Mouse (Mus musculus) hindbrain, embryonic 13.5 days (tissue): ENCODE results near the gene Syvn1. TPM values are rescaled to one million over a fixed set of nuclear protein-coding genes. Genes with fewer than 3 reads are reported as not detected.
"Not testable (repeated sequence)": the region's sequence is repeated elsewhere in the genome, so short reads cannot be mapped to it uniquely, and the experiment has no call there.

Source experiments
- ATAC-seq: fragments of 200-750 bp; cut with Nextera tagmentation; 2 replicates; pipeline ENCODE4 v1.8.0; 2017; ENCODE audit warnings: moderate TSS enrichment; ENCODE audit not compliant: low FRiP score
- H3K27ac ChIP-seq: fragments of 300-500 bp; sonication (generic); 2 replicates; pipeline ENCODE4 v1.5.1; 2015; ENCODE audit warnings: inconsistent platforms, mild to moderate bottlenecking, moderate library complexity
- H3K27me3 ChIP-seq: fragments of 300-500 bp; sonication (generic); 2 replicates; pipeline ENCODE4 v1.6.1; 2015; ENCODE audit warnings: mild to moderate bottlenecking, inconsistent platforms
- H3K36me3 ChIP-seq: fragments of 300-500 bp; sonication (generic); 2 replicates; pipeline ENCODE4 v1.6.1; 2015; ENCODE audit warnings: mild to moderate bottlenecking, inconsistent platforms
- H3K4me1 ChIP-seq: fragments of 300-500 bp; sonication (generic); replicated peaks from 2 replicates; pipeline ENCODE4 v1.6.1; 2015; ENCODE audit warnings: inconsistent platforms
- H3K4me2 ChIP-seq: fragments of 300-500 bp; sonication (generic); 2 replicates; pipeline ENCODE4 v1.6.1; 2015; ENCODE audit warnings: inconsistent platforms, mild to moderate bottlenecking, moderate library complexity
- H3K4me3 ChIP-seq: fragments of 300-500 bp; sonication (generic); 2 replicates; pipeline ENCODE4 v1.5.1; 2015; ENCODE audit warnings: mild to moderate bottlenecking, inconsistent platforms
- H3K9ac ChIP-seq: fragments of 300-500 bp; sonication (generic); 2 replicates; pipeline ENCODE4 v1.6.1; 2015; ENCODE audit warnings: mild to moderate bottlenecking, inconsistent platforms
- H3K9me3 ChIP-seq: fragments of 300-500 bp; sonication (generic); 2 replicates; pipeline ENCODE4 v1.6.1; 2016; ENCODE audit warnings: inconsistent platforms
- WGBS: fragments of 180-500 bp; shearing (Covaris S2); methylation state at CpG from one replicate; pipeline ENCODE4 v1.1.7; 2015; 5-methylcytosine and 5-hydroxymethylcytosine counted together
- polyA plus RNA-seq: library from polyadenylated mRNA; unstranded; fragments of >200 nt; fragmentation: Nextera tagmentation; extraction: Ambion mirVana; gene quantifications from 2 replicates; pipeline ENCODE4 v1.2.1, GENCODE M21; 2015

Gene Syvn1
- polyA plus RNA-seq, 1 experiment from 2014 or later, result 30.6 TPM

- Histone ChIP-seq H3K4me2 (no peak overlapping the region), H3K9ac (no peak overlapping the region), H3K27me3 (peaks cover 24% of the 10 kb centered on the region), H3K27ac (no peak overlapping the region), H3K36me3 (no peaks in the 10 kb centered on the region), H3K4me1 (peaks cover 12% of the 10 kb centered on the region), H3K4me3 (no peak overlapping the region), H3K9me3 (no peaks in the 10 kb centered on the region)
- 62% methylated on average over 3 of the region's 3 CpGs for WGBS
- no peak for ATAC-seq
These were observed 26.1 kb upstream of the Syvn1 start for GRCm38 (mm10) chr19:6020276-6020675.

- Histone ChIP-seq H3K36me3 (no peaks in the 10 kb centered on the region), H3K4me2 (no peak overlapping the region), H3K9me3 (no peaks in the 10 kb centered on the region), H3K27ac (no peak overlapping the region), H3K4me3 (no peak overlapping the region), H3K27me3 (no peaks in the 10 kb centered on the region), H3K4me1 (no peaks in the 10 kb centered on the region), H3K9ac (no peak overlapping the region)
- ATAC-seq, result no peak
- 71% methylated on average over 8 of the region's 8 CpGs for WGBS
These were observed 23.3 kb upstream of the Syvn1 start for GRCm38 (mm10) chr19:6023059-6023458.

- H3K4me1 ChIP-seq, result no peaks in the 10 kb centered on the region
- no peak overlapping the region for H3K4me2 ChIP-seq
- no peaks in the 10 kb centered on the region for H3K36me3 ChIP-seq
- H3K27me3 ChIP-seq, result no peaks in the 10 kb centered on the region
- H3K4me3 ChIP-seq, result no peak overlapping the region
- H3K27ac ChIP-seq, result no peak overlapping the region
- WGBS, result 86% methylated on average over 7 of the region's 7 CpGs
- H3K9me3 ChIP-seq, result no peaks in the 10 kb centered on the region
- no peak overlapping the region for H3K9ac ChIP-seq
- ATAC-seq, result no peak
These were observed 22.4 kb upstream of the Syvn1 start for GRCm38 (mm10) chr19:6023930-6024329.

GRCm38 (mm10) chr19:6028991-6029390 lies 17.4 kb upstream of the Syvn1 start:
- no peak overlapping the region for H3K27ac ChIP-seq
- no peaks in the 10 kb centered on the region for H3K36me3 ChIP-seq
- H3K27me3 ChIP-seq, result no peaks in the 10 kb centered on the region
- H3K4me2 ChIP-seq, result no peak overlapping the region
- H3K4me3 ChIP-seq, result no peak overlapping the region
- WGBS, result 86% methylated on average over 6 of the region's 6 CpGs
- ATAC-seq, result no peak
- H3K9ac ChIP-seq, result no peak overlapping the region
- no peaks in the 10 kb centered on the region for H3K9me3 ChIP-seq
- H3K4me1 ChIP-seq, result no peaks in the 10 kb centered on the region

GRCm38 (mm10) chr19:6029426-6029825 lies 16.9 kb upstream of the Syvn1 start:
- 81% methylated on average over 9 of the region's 9 CpGs for WGBS
- Histone ChIP-seq H3K4me1 (no peaks in the 10 kb centered on the region), H3K27ac (no peak overlapping the region), H3K36me3 (no peaks in the 10 kb centered on the region), H3K27me3 (no peaks in the 10 kb centered on the region), H3K4me2 (no peak overlapping the region), H3K9ac (no peak overlapping the region), H3K4me3 (no peak overlapping the region), H3K9me3 (no peaks in the 10 kb centered on the region)
- ATAC-seq, result no peak

- no peak overlapping the region for H3K27ac ChIP-seq
- H3K4me2 ChIP-seq, result no peak overlapping the region
- no peaks in the 10 kb centered on the region for H3K4me1 ChIP-seq
- WGBS, result 77% methylated on average over 14 of the region's 14 CpGs
- no peak overlapping the region for H3K9ac ChIP-seq
- H3K4me3 ChIP-seq, result no peak overlapping the region
- no peak for ATAC-seq
- no peaks in the 10 kb centered on the region for H3K27me3 ChIP-seq
- no peaks in the 10 kb centered on the region for H3K9me3 ChIP-seq
- H3K36me3 ChIP-seq, result no peaks in the 10 kb centered on the region
These were observed 15.7 kb upstream of the Syvn1 start for GRCm38 (mm10) chr19:6030520-6031280.

- no peak for ATAC-seq
- H3K9me3 ChIP-seq, result no peaks in the 10 kb centered on the region
- H3K4me2 ChIP-seq, result no peak overlapping the region
- H3K9ac ChIP-seq, result no peak overlapping the region
- WGBS, result 80% methylated on average over 9 of the region's 9 CpGs
- no peaks in the 10 kb centered on the region for H3K4me1 ChIP-seq
- H3K36me3 ChIP-seq, result no peaks in the 10 kb centered on the region
- H3K4me3 ChIP-seq, result no peak overlapping the region
- no peaks in the 10 kb centered on the region for H3K27me3 ChIP-seq
- H3K27ac ChIP-seq, result no peak overlapping the region
These were observed 10.3 kb upstream of the Syvn1 start for GRCm38 (mm10) chr19:6035966-6036585.

- Histone ChIP-seq H3K9me3 (no peaks in the 10 kb centered on the region), H3K9ac (no peak overlapping the region), H3K27ac (no peak overlapping the region), H3K4me1 (0 out of 2 replicates have a peak, but pooled peaks cover 5% of the 10 kb centered on the region), H3K4me3 (no peak overlapping the region), H3K27me3 (no peaks in the 10 kb centered on the region), H3K4me2 (no peak overlapping the region), H3K36me3 (no peaks in the 10 kb centered on the region)
- no peak for ATAC-seq
These were observed 8.7 kb upstream of the Syvn1 start for GRCm38 (mm10) chr19:6037695-6038094.

GRCm38 (mm10) chr19:6038326-6038725 lies 8.1 kb upstream of the Syvn1 start:
- Histone ChIP-seq H3K9me3 (no peaks in the 10 kb centered on the region), H3K9ac (no peak overlapping the region), H3K4me3 (no peak overlapping the region), H3K4me2 (no peak overlapping the region), H3K36me3 (no peaks in the 10 kb centered on the region), H3K27ac (no peak overlapping the region), H3K27me3 (no peaks in the 10 kb centered on the region), H3K4me1 (0 out of 2 replicates have a peak, but pooled peaks cover 5% of the 10 kb centered on the region)
- WGBS, result 83% methylated on average over 7 of the region's 7 CpGs
- no peak for ATAC-seq

- H3K4me2 ChIP-seq, result no peak overlapping the region
- peaks cover 7% of the 10 kb centered on the region for H3K4me1 ChIP-seq
- H3K9me3 ChIP-seq, result no peaks in the 10 kb centered on the region
- H3K27ac ChIP-seq, result no peak overlapping the region
- no peak for ATAC-seq
- H3K9ac ChIP-seq, result no peak overlapping the region
- H3K4me3 ChIP-seq, result no peak overlapping the region
- no peaks in the 10 kb centered on the region for H3K36me3 ChIP-seq
- no peaks in the 10 kb centered on the region for H3K27me3 ChIP-seq
These were observed 6.4 kb upstream of the Syvn1 start for GRCm38 (mm10) chr19:6040002-6040401.

GRCm38 (mm10) chr19:6042293-6042692 lies 4.1 kb upstream of the Syvn1 start:
- no peaks in the 10 kb centered on the region for H3K27me3 ChIP-seq
- peaks cover 16% of the 10 kb centered on the region for H3K4me1 ChIP-seq
- H3K9me3 ChIP-seq, result no peaks in the 10 kb centered on the region
- WGBS, result 77% methylated on average over 9 of the region's 9 CpGs
- H3K9ac ChIP-seq, result no peak overlapping the region
- H3K4me2 ChIP-seq, result no peak overlapping the region
- H3K4me3 ChIP-seq, result no peak overlapping the region
- 0 out of 2 replicates have a peak overlapping the region, but pooled peaks have one; percentile 13 for H3K27ac ChIP-seq
- ATAC-seq, result no peak
- H3K36me3 ChIP-seq, result no peaks in the 10 kb centered on the region

GRCm38 (mm10) chr19:6044102-6044501 lies 2.3 kb upstream of the Syvn1 start:
- H3K27ac ChIP-seq, H3K27me3 ChIP-seq, H3K4me3 ChIP-seq, ATAC-seq, H3K9ac ChIP-seq, H3K36me3 ChIP-seq, H3K4me2 ChIP-seq, H3K9me3 ChIP-seq: not testable (repeated sequence)
- peaks cover 33% of the 10 kb centered on the region for H3K4me1 ChIP-seq
- WGBS, result 65% methylated on average over 4 of the region's 4 CpGs
